Mouse (Mus musculus) megakaryocyte, embryonic 14.5 days (primary cell): ENCODE results near the gene Map9.

Experiments
- FLI1 ChIP-seq: IDR thresholded peaks from 2 replicates; pipeline ENCODE4 v1.6.1; 2012; ENCODE audit warnings: low read length, inconsistent platforms, mixed read lengths
- GATA1 ChIP-seq: IDR thresholded peaks from 3 replicates; pipeline ENCODE4 v1.6.1; 2012; ENCODE audit warnings: mixed read lengths, low read length, inconsistent platforms, borderline replicate concordance

- TF ChIP-seq GATA1 (no peak), FLI1 (no peak)
These were observed 7.5 kb upstream of the Map9 start for GRCm38 (mm10) chr3:82350321-82350720.
